Mouse (Mus musculus) cerebellum, adult 18-20 months (tissue): ENCODE measurements around the gene Adap1.
A peak's percentile ranks its signal among the peaks of the same experiment; 100 is the strongest.

ENCODE experiments used
- DNase-seq, 2 experiments: peaks; one replicate each; pipeline ENCODE4 v3.0.0; 2021

Gene Adap1

GRCm38 (mm10) chr5:139320424-139320823 is 5.0 kb downstream of the Adap1 start:
- no peak for DNase-seq

- peak; percentile 40 to 56 for DNase-seq
Measured at GRCm38 (mm10) chr5:139317751-139318504, 7.5 kb downstream of the Adap1 start.

GRCm38 (mm10) chr5:139316982-139317675 is 8.3 kb downstream of the Adap1 start:
- DNase-seq, result peak in 1 of 2 experiments; percentile 37

GRCm38 (mm10) chr5:139314941-139315642 is 10.3 kb downstream of the Adap1 start:
- no peak for DNase-seq

- DNase-seq, result no peak
Measured at GRCm38 (mm10) chr5:139313536-139313935, 11.9 kb downstream of the Adap1 start.

GRCm38 (mm10) chr5:139311822-139312221 is 13.6 kb downstream of the Adap1 start:
- no peak for DNase-seq

- DNase-seq, result no peak
Measured at GRCm38 (mm10) chr5:139310477-139310876, 14.9 kb downstream of the Adap1 start.

- no peak for DNase-seq
Measured at GRCm38 (mm10) chr5:139309946-139310345, 15.5 kb downstream of the Adap1 start.

- no peak for DNase-seq
Measured at GRCm38 (mm10) chr5:139303646-139304061, 21.8 kb downstream of the Adap1 start.

- no peak for DNase-seq
Measured at GRCm38 (mm10) chr5:139302101-139302500, 23.3 kb downstream of the Adap1 start.

GRCm38 (mm10) chr5:139297745-139298144 is 27.7 kb downstream of the Adap1 start:
- DNase-seq, result no peak

GRCm38 (mm10) chr5:139297092-139297491 is 28.3 kb downstream of the Adap1 start:
- no peak for DNase-seq

GRCm38 (mm10) chr5:139294089-139294488 is 31.3 kb downstream of the Adap1 start:
- no peak for DNase-seq

GRCm38 (mm10) chr5:139291811-139292560 is 33.4 kb downstream of the Adap1 start:
- no peak for DNase-seq

GRCm38 (mm10) chr5:139290467-139291259 is 34.8 kb downstream of the Adap1 start:
- no peak for DNase-seq

GRCm38 (mm10) chr5:139288591-139288990 is 36.8 kb downstream of the Adap1 start:
- no peak for DNase-seq

- DNase-seq, result no peak
Measured at GRCm38 (mm10) chr5:139287787-139288186, 37.6 kb downstream of the Adap1 start.

- DNase-seq, result no peak
Measured at GRCm38 (mm10) chr5:139287099-139287498, 38.3 kb downstream of the Adap1 start.

- DNase-seq, result no peak
Measured at GRCm38 (mm10) chr5:139286142-139286941, 39.1 kb downstream of the Adap1 start.

GRCm38 (mm10) chr5:139285383-139286067 is 39.9 kb downstream of the Adap1 start:
- DNase-seq, result no peak
